In the genomic region with DNA sequence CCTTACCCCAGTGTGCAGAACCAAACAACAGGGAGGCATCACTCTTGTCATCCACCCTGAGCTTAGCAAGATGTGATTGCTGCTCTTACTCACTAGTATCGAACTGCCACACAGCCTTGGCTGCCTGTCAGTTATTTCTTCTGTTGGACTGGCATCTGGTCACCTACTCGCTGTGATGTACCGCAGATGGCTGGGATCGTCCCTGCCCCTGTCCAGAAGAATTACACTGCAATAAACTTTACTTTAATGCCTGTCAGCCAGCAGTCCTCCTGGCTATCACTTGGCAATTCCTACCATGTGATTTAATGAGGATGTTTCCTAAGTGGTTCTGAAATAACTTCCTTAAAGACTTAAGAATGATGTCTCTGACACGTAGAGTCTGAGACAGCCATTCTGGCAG, we compare ENCODE assay signal across 23 mouse cellular contexts. TPM values are rescaled to one million over a fixed set of nuclear protein-coding genes. Genes with fewer than 3 reads are reported as not detected.
DNase-seq lines count a peak whose midpoint lies in the region; ATAC-seq lines count a peak whose summit lies in the region.
"Had no signal": no experiment of that assay in that cellular context is flagged by ENCODE, and none has a peak within 500 bp of the region (broad histone marks: within the 10 kb centered on the region; RNA-seq: fewer than 3 reads in every experiment).

No protein-coding gene starts in this region.

- H3K4me3 ChIP-seq in kidney, embryonic 15.5 days (replicated peaks) = no peak overlapping the region
- H3K4me3 ChIP-seq: embryonic facial prominence, embryonic 12.5 days; embryonic facial prominence, embryonic 15.5 days; gastrocnemius, adult 2 months; hindbrain, embryonic 12.5 days; hindbrain, embryonic 15.5 days had no signal

- WGBS in kidney, embryonic 15.5 days = 26% methylated on average over 5 of the region's 5 CpGs

- no peaks in the 10 kb centered on the region for H3K27me3 ChIP-seq in kidney, embryonic 15.5 days
- H3K27me3 ChIP-seq: CH12.LX; embryonic facial prominence, embryonic 12.5 days; embryonic facial prominence, embryonic 15.5 days; hindbrain, embryonic 12.5 days; hindbrain, embryonic 15.5 days had no signal

- no peak overlapping the region for H3K4me2 ChIP-seq in kidney, embryonic 15.5 days
- H3K4me2 ChIP-seq: embryonic facial prominence, embryonic 12.5 days; embryonic facial prominence, embryonic 15.5 days; heart, embryonic 11.5 days; hindbrain, embryonic 12.5 days; hindbrain, embryonic 15.5 days had no signal

- H3K9me3 ChIP-seq in kidney, embryonic 15.5 days (replicated peaks) = no peaks in the 10 kb centered on the region
- H3K9me3 ChIP-seq: embryonic facial prominence, embryonic 12.5 days; embryonic facial prominence, embryonic 15.5 days; G1E; hindbrain, embryonic 12.5 days; hindbrain, embryonic 15.5 days had no signal

- peak; percentile 58; the same call in 1 of the 2 replicates for ATAC-seq in kidney, embryonic 15.5 days (replicated peaks; ENCODE audit: low FRiP score)
- ATAC-seq: forebrain, embryonic 14.5 days; forebrain, postnatal 0 days had no signal

- peaks cover 6% of the 10 kb centered on the region; the same call in 1 of the 2 replicates for H3K4me1 ChIP-seq in kidney, embryonic 15.5 days
- H3K4me1 ChIP-seq: embryonic facial prominence, embryonic 12.5 days; embryonic facial prominence, embryonic 15.5 days; hindbrain, embryonic 12.5 days; hindbrain, embryonic 15.5 days had no signal

- no peak overlapping the region for H3K27ac ChIP-seq in kidney, embryonic 15.5 days
- H3K27ac ChIP-seq: embryonic facial prominence, embryonic 12.5 days; embryonic facial prominence, embryonic 15.5 days; gastrocnemius, adult 2 months; hindbrain, embryonic 12.5 days; hindbrain, embryonic 15.5 days had no signal

- no peaks in the 10 kb centered on the region for H3K36me3 ChIP-seq in kidney, embryonic 15.5 days
- H3K36me3 ChIP-seq: embryonic facial prominence, embryonic 12.5 days; embryonic facial prominence, embryonic 15.5 days; G1E; hindbrain, embryonic 12.5 days; hindbrain, embryonic 15.5 days had no signal

- no peak overlapping the region for H3K9ac ChIP-seq in kidney, embryonic 15.5 days
- H3K9ac ChIP-seq: embryonic facial prominence, embryonic 12.5 days; embryonic facial prominence, embryonic 15.5 days; forebrain, postnatal 0 days; hindbrain, embryonic 12.5 days; hindbrain, embryonic 15.5 days had no signal

- peak; percentile 23 for DNase-seq in embryo, embryonic 10 days (ENCODE audit: low spot score)
- DNase-seq in embryo, embryonic 11 days = no peak
- no peak for DNase-seq in kidney, adult 11 months
- peak; percentile 55 for DNase-seq in MN1 (ENCODE audit: low spot score)
- DNase-seq in lung, postnatal 14 days = no peak
- DNase-seq: adrenal gland, adult 2 months; adrenal gland, postnatal 14 days; B cell, adult 2 months; cerebellum, adult 11-12 months; cerebellum, adult 8-10 months; forebrain, postnatal 0 days; gastrocnemius, adult 2 months; gastrocnemius, postnatal 14 days; heart, adult 11 months had no signal

RNA-seq across cellular contexts. Expression of a gene that starts 57.7 kb away (rescaled TPM):
- polyA plus RNA-seq in kidney, embryonic 15.5 days (2015; fragmentation: Nextera tagmentation; extraction: Ambion mirVana) = 5.8 and 6.8 TPM in 2 replicates
- polyA plus RNA-seq: adrenal gland, adult 2 months had no signal

Comparison
In these comparisons a context has a peak if more than half of its experiments do, and no peak if none do; other contexts are left out.
1. DNase-seq: peak in embryo, embryonic 10 days (single experiment) and MN1 (single experiment); none in embryo, embryonic 11 days (single experiment), kidney, adult 11 months (single experiment) and lung, postnatal 14 days (single experiment).